8 mouse cellular contexts compared by ENCODE assay signal in genomic region chr10:71347509-71347949, GRCm38 (mm10). TPM values are rescaled to one million over a fixed set of nuclear protein-coding genes. Genes with fewer than 3 reads are reported as not detected.
A peak's percentile ranks its signal among the peaks of the same experiment; 100 is the strongest.
DNase-seq lines count a peak whose midpoint lies in the region; ATAC-seq and TF ChIP-seq lines count a peak whose summit lies in the region.

Gene Ipmk, plus strand, starts transcription at chr10:71347763.

- 0 out of 2 replicates have a peak, but pooled peaks have one; percentile 32 for TF ChIP-seq EP300 in heart, adult 2 months (IDR thresholded peaks at IDR 0.05; ENCODE audit: insufficient read depth, low read depth, low read length)

- H3K9ac ChIP-seq in embryonic facial prominence, embryonic 13.5 days = peak within 1 kb of the TSS; percentile 84
- H3K9ac ChIP-seq in heart, adult 2 months (ENCODE audit: low read depth, low read length) = peak within 1 kb of the TSS; percentile 96
- peak within 1 kb of the TSS; percentile 91 for H3K9ac ChIP-seq in limb, embryonic 13.5 days
- H3K9ac ChIP-seq in midbrain, embryonic 16.5 days (ENCODE audit: low read depth, low read length) = peak within 1 kb of the TSS; percentile 80

- ATAC-seq in embryonic facial prominence, embryonic 13.5 days (ENCODE audit: insufficient number of reproducible peaks, insufficient read depth, low FRiP score, low TSS enrichment, low read depth) = peak; percentile 90
- ATAC-seq in limb, embryonic 13.5 days (ENCODE audit: low FRiP score, low read depth) = peak; percentile 92
- ATAC-seq in midbrain, embryonic 16.5 days = peak; percentile 92

- no peaks in the 10 kb centered on the region for H3K36me3 ChIP-seq in embryonic facial prominence, embryonic 13.5 days
- H3K36me3 ChIP-seq in heart, adult 2 months (ENCODE audit: control insufficient read depth, insufficient read depth, low read length) = no peaks in the 10 kb centered on the region
- no peaks in the 10 kb centered on the region; the same call in 1 of the 2 replicates for H3K36me3 ChIP-seq in limb, embryonic 13.5 days
- no peaks in the 10 kb centered on the region for H3K36me3 ChIP-seq in midbrain, embryonic 16.5 days (ENCODE audit: control insufficient read depth, insufficient read depth, low read length)

- H3K79me2 ChIP-seq in heart, adult 2 months (replicated peaks; ENCODE audit: control insufficient read depth, insufficient read depth, low read length) = peaks cover 3% of the 10 kb centered on the region; the same call in 1 of the 2 replicates

- no peaks in the 10 kb centered on the region for H3K9me3 ChIP-seq in embryonic facial prominence, embryonic 13.5 days
- no peaks in the 10 kb centered on the region for H3K9me3 ChIP-seq in limb, embryonic 13.5 days
- H3K9me3 ChIP-seq in midbrain, embryonic 16.5 days (replicated peaks; ENCODE audit: control insufficient read depth, low read length, poor library complexity, severe bottlenecking) = no peaks in the 10 kb centered on the region

- peak; percentile 96 for DNase-seq in 3134 (ENCODE audit: extremely low read depth, insufficient read length, low spot score)
- DNase-seq in adrenal gland, postnatal 36 days = peak; percentile 100
- DNase-seq in heart, adult 2 months = peak; percentile 99 to 100
- peak; percentile 99 to 100 for DNase-seq in kidney, adult 8-10 months
- peak; percentile 97 to 98 for DNase-seq in spleen, postnatal 10 days (ENCODE audit: low spot score in 2 of 2)

- intact Hi-C loops in heart, adult 2 months (cut with DNase I) = loop anchor here (5.0 kb wide), 2 partner anchors 60 to 110 kb away; partner anchors contain the start of genes Tfam and Ube2d1

- no peak for TF ChIP-seq CTCF in heart, adult 2 months (IDR thresholded peaks at IDR 0.05)

- H3K27me3 ChIP-seq in embryonic facial prominence, embryonic 13.5 days = no peaks in the 10 kb centered on the region
- no peaks in the 10 kb centered on the region for H3K27me3 ChIP-seq in heart, adult 2 months (ENCODE audit: control insufficient read depth, insufficient read depth, low read length)
- no peaks in the 10 kb centered on the region for H3K27me3 ChIP-seq in limb, embryonic 13.5 days
- no peaks in the 10 kb centered on the region for H3K27me3 ChIP-seq in midbrain, embryonic 16.5 days (ENCODE audit: control insufficient read depth, insufficient read depth, low read depth, low read length)

- peak; percentile 75 for TF ChIP-seq POLR2A in heart, adult 2 months (IDR thresholded peaks at IDR 0.05; ENCODE audit: insufficient read depth, low read depth, low read length)

- peaks cover 28% of the 10 kb centered on the region for H3K4me1 ChIP-seq in embryonic facial prominence, embryonic 13.5 days
- peaks cover 6% of the 10 kb centered on the region for H3K4me1 ChIP-seq in heart, adult 2 months (ENCODE audit: control insufficient read depth, insufficient read depth, low read length)
- peaks cover 30% of the 10 kb centered on the region for H3K4me1 ChIP-seq in limb, embryonic 13.5 days
- H3K4me1 ChIP-seq in midbrain, embryonic 16.5 days (ENCODE audit: control insufficient read depth, insufficient read depth, low read length) = peaks cover 35% of the 10 kb centered on the region

- H3K27ac ChIP-seq in embryonic facial prominence, embryonic 13.5 days = peak within 1 kb of the TSS; percentile 78
- H3K27ac ChIP-seq in heart, adult 2 months = peak within 1 kb of the TSS; percentile 94
- peak within 1 kb of the TSS; percentile 72 for H3K27ac ChIP-seq in limb, embryonic 13.5 days
- H3K27ac ChIP-seq in midbrain, embryonic 16.5 days (ENCODE audit: low read length) = peak within 1 kb of the TSS; percentile 84

- peak within 1 kb of the TSS; percentile 93 for H3K4me2 ChIP-seq in embryonic facial prominence, embryonic 13.5 days
- peak within 1 kb of the TSS; percentile 96 for H3K4me2 ChIP-seq in limb, embryonic 13.5 days (replicated peaks)
- H3K4me2 ChIP-seq in midbrain, embryonic 16.5 days (ENCODE audit: low read length) = peak within 1 kb of the TSS; percentile 91

- under 1% methylated on average over 48 of the region's 49 CpGs for WGBS in embryonic facial prominence, embryonic 13.5 days
- WGBS in heart, adult 2 months = under 1% methylated on average over 49 of the region's 49 CpGs
- 0% methylated on average over 25 of the region's 49 CpGs for WGBS in limb, embryonic 13.5 days
- WGBS in midbrain, embryonic 16.5 days = under 1% methylated on average over 46 of the region's 49 CpGs

- peak within 1 kb of the TSS; percentile 85 for H3K4me3 ChIP-seq in embryonic facial prominence, embryonic 13.5 days
- peak within 1 kb of the TSS; percentile 96 for H3K4me3 ChIP-seq in heart, adult 2 months
- peak within 1 kb of the TSS; percentile 90 for H3K4me3 ChIP-seq in limb, embryonic 13.5 days
- peak within 1 kb of the TSS; percentile 92 for H3K4me3 ChIP-seq in midbrain, embryonic 16.5 days (ENCODE audit: low read depth, low read length)

RNA-seq across cellular contexts. Expression of gene Ipmk, which starts in this region (rescaled TPM):
- 10 to 100 TPM; 15.6 to 20.5 TPM for total RNA-seq in adrenal gland, postnatal 36 days (2021)
- polyA plus RNA-seq in embryonic facial prominence, embryonic 13.5 days (2015; fragmentation: Nextera tagmentation; extraction: Ambion mirVana) = 10.3 and 10.9 TPM in 2 replicates
- 10 to 100 TPM; 12.6 to 17.9 TPM for total RNA-seq in heart, adult 2 months (2021)
- 5.0 and 8.5 TPM in 2 replicates for polyA plus RNA-seq in heart, adult 2 months (2012; rRNA removed)
- 10.2 and 11.2 TPM in 2 replicates for polyA plus RNA-seq in limb, embryonic 13.5 days (2015; fragmentation: Nextera tagmentation; extraction: Ambion mirVana)
- polyA plus RNA-seq in midbrain, embryonic 16.5 days (2015; fragmentation: Nextera tagmentation; extraction: Ambion mirVana) = 16.5 and 19.3 TPM in 2 replicates

Comparison
In these comparisons a context has a peak if more than half of its experiments do, and no peak if none do; other contexts are left out.
1. Peak in every context shown above with its lines: DNase-seq, ATAC-seq, H3K4me3 ChIP-seq and H3K27ac ChIP-seq.